Mouse (Mus musculus): ENCODE data around the gene Alg9.

- TF ChIP-seq POLR2A (IDR thresholded peaks at IDR 0.05; ENCODE audit: borderline replicate concordance, control insufficient read depth, low read depth, low read length), result no peak
- TF ChIP-seq CTCF (IDR thresholded peaks at IDR 0.05; ENCODE audit: control insufficient read depth, insufficient read depth, low read length), result no peak
These were observed 23.5 kb upstream of the Alg9 start, which contains the start of gene Cryab for GRCm38 (mm10) chr9:50751323-50751722.
